Mouse (Mus musculus): ENCODE data around the gene Ccer1.

DNA sequence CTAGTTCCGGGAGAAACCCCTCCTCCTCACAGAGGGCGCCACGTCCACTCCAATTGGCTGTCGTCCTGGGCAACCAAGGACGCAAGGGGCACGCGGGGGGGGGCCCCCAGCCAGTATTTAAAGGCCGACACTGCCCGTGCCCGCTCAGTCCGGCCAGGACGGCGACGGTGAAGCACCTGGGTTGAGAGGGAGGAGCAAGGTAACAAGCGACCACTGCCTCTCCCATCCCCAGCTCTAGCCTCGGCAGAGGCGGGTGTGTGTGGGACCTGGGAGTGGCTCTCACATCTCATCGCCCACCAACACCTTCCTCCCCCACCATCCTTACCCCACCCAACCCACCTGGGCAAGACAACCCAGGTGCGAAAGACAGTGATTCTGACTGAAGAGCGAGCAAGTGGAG lies at the start of gene Ccer1:
- TF ChIP-seq CTCF (IDR thresholded peaks at IDR 0.05; ENCODE audit: low read depth, low read length) (no peak), POLR2A (IDR thresholded peaks at IDR 0.05; ENCODE audit: borderline replicate concordance, low read depth, low read length) (no peak)
